Mouse (Mus musculus): ENCODE data around the gene Pmis2. TPM values are rescaled to one million over a fixed set of nuclear protein-coding genes. Genes with fewer than 3 reads are reported as not detected.

The Pmis2 gene
- polyA plus RNA-seq, 1 experiment from 2014 or later = not detected

DNA sequence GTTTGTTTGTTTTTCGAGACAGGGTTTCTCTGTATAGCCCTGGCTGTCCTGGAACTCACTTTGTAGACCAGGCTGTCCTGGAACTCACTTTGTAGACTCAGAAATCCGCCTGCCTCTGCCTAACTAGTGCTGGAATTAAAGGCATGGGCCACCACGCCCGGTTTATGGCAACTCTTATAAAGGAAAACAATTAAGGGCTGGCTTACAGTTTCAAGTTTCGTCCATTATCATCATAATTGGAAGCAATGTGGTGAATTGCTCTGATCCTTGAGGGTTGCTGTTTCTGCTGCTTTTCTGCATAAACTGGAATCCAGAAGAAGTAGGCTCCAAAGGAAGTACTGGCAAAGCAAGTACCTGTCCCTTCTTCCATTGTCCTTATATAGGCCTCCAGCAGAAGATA lies 44.8 kb downstream of the Pmis2 start:
- Histone ChIP-seq H3K4me3 (no peak overlapping the region), H3K9me3 (no peaks in the 10 kb centered on the region), H3K27me3 (peaks cover 34% of the 10 kb centered on the region), H3K27ac (no peak overlapping the region), H3K4me1 (replicated peaks) (peaks cover 14% of the 10 kb centered on the region), H3K36me3 (peaks cover 28% of the 10 kb centered on the region), H3K9ac (no peak overlapping the region), H3K4me2 (peak overlapping the region; percentile 86)
- no peak for ATAC-seq (ENCODE audit: low FRiP score)
- 86% methylated on average over 5 of the region's 5 CpGs for WGBS

DNA sequence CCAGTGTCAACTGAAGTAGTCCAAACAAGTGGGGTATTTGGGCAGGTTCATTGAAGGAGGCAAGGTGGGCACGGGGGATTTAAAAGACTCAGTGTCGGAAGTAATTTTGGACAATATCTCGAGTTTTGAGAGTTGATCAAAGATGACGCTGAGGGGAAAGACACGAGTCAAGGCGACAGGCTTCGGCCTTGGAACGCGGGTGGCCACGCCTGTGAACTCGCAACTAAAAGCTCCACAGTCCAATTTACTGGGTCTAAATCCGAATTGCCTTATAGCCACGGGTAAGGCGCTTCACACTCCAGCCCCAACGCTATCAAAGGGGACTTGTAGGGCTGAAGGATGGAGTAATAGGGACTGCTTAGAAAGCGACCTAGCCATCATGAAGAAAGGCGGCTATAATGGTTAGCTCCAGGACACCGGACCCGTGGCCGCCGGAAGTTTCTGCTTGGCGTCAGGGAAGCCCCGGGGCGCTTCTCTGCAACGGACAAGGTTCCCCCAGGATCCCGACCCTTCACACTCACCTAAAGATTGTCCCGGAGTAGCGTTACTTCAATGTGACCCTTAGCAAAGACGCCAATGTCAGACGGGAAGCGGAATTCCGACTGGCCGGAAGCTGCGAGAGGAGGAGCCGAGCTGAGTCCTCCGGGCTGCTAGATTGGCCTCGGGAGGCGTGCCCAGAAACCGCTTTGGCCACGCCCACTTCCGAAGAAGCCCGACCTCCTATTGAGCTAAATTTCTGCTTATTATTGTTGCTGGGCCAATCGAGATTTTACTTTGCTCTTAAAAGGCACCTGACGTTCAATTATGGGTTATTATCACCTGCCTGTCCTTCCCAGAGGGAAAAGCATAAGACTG lies 45.6 kb downstream of the Pmis2 start, which contains the start of gene Cox6b1:
Gene Cox6b1 (minus strand): TSS at position 622 of the 855 bp plus-strand sequence.
- peak within 1 kb of the TSS; percentile 85 for H3K9ac ChIP-seq
- H3K4me3 ChIP-seq = peak within 1 kb of the TSS; percentile 85
- peak within 1 kb of the TSS; percentile 69 for H3K27ac ChIP-seq
- peaks cover 25% of the 10 kb centered on the region for H3K27me3 ChIP-seq
- peak within 1 kb of the TSS; percentile 86 for H3K4me2 ChIP-seq
- peaks cover 14% of the 10 kb centered on the region for H3K4me1 ChIP-seq (replicated peaks)
- peak; percentile 93 for ATAC-seq (ENCODE audit: low FRiP score)
- H3K36me3 ChIP-seq = peaks cover 33% of the 10 kb centered on the region
- 2% methylated on average over 44 of the region's 44 CpGs for WGBS
- H3K9me3 ChIP-seq = no peaks in the 10 kb centered on the region

Other genes with a start within 250 kb of the Pmis2 start
- gene Nfkbid, start 249.9 kb downstream of the Pmis2 start, polyA plus RNA-seq (2015; fragmentation: Nextera tagmentation; extraction: Ambion mirVana) = 2.0 TPM in 2 replicates
- 583 and 599 TPM in 2 replicates for gene Aplp1, start 226.1 kb downstream of the Pmis2 start, polyA plus RNA-seq (2015; fragmentation: Nextera tagmentation; extraction: Ambion mirVana)
- 6.6 and 10.0 TPM in 2 replicates for gene Kirrel2, start 213.9 kb downstream of the Pmis2 start, polyA plus RNA-seq (2015; fragmentation: Nextera tagmentation; extraction: Ambion mirVana)
- 0.94 and 1.8 TPM in 2 replicates for gene Nphs1, start 213.3 kb downstream of the Pmis2 start, polyA plus RNA-seq (2015; fragmentation: Nextera tagmentation; extraction: Ambion mirVana)
- gene Prodh2, start 178.0 kb downstream of the Pmis2 start, polyA plus RNA-seq (2015; fragmentation: Nextera tagmentation; extraction: Ambion mirVana) = not detected in 2 replicates
- 103 and 111 TPM in 2 replicates for gene Arhgap33, start 136.5 kb downstream of the Pmis2 start, polyA plus RNA-seq (2015; fragmentation: Nextera tagmentation; extraction: Ambion mirVana)
- 7.8 and 7.9 TPM in 2 replicates for gene Hspb6, start 119.4 kb downstream of the Pmis2 start, polyA plus RNA-seq (2015; fragmentation: Nextera tagmentation; extraction: Ambion mirVana)
- 8.1 and 8.4 TPM in 2 replicates for gene Proser3, start 119.3 kb downstream of the Pmis2 start, polyA plus RNA-seq (2015; fragmentation: Nextera tagmentation; extraction: Ambion mirVana)
- 51.7 and 57.9 TPM in 2 replicates for gene Lin37, start 111.8 kb downstream of the Pmis2 start, polyA plus RNA-seq (2015; fragmentation: Nextera tagmentation; extraction: Ambion mirVana)
- gene U2af1l4, start 108.3 kb downstream of the Pmis2 start, polyA plus RNA-seq (2015; fragmentation: Nextera tagmentation; extraction: Ambion mirVana) = 98.9 and 105 TPM in 2 replicates
- gene Gm49396, start 108.3 kb downstream of the Pmis2 start, polyA plus RNA-seq (2015; fragmentation: Nextera tagmentation; extraction: Ambion mirVana) = 15.4 and 19.8 TPM in 2 replicates
- gene Psenen, start 108.0 kb downstream of the Pmis2 start, polyA plus RNA-seq (2015; fragmentation: Nextera tagmentation; extraction: Ambion mirVana) = 134 and 139 TPM in 2 replicates
- gene Igflr1, start 106.2 kb downstream of the Pmis2 start, polyA plus RNA-seq (2015; fragmentation: Nextera tagmentation; extraction: Ambion mirVana) = 5.3 and 6.1 TPM in 2 replicates
- 10.7 and 11.3 TPM in 2 replicates for gene Kmt2b, start 82.9 kb downstream of the Pmis2 start, polyA plus RNA-seq (2015; fragmentation: Nextera tagmentation; extraction: Ambion mirVana)
- 0.21 and 0.25 TPM in 2 replicates for gene Zbtb32, start 72.7 kb downstream of the Pmis2 start, polyA plus RNA-seq (2015; fragmentation: Nextera tagmentation; extraction: Ambion mirVana)
- gene Upk1a, start 58.8 kb downstream of the Pmis2 start, polyA plus RNA-seq (2015; fragmentation: Nextera tagmentation; extraction: Ambion mirVana) = 0.49 and 0.63 TPM in 2 replicates
- 1,107 TPM in 2 replicates for gene Cox6b1, start 45.5 kb downstream of the Pmis2 start, polyA plus RNA-seq (2015; fragmentation: Nextera tagmentation; extraction: Ambion mirVana)
- not detected in 2 replicates for gene Etv2, start 35.8 kb downstream of the Pmis2 start, polyA plus RNA-seq (2015; fragmentation: Nextera tagmentation; extraction: Ambion mirVana)
- 137 and 140 TPM in 2 replicates for gene Rbm42, start 21.3 kb downstream of the Pmis2 start, polyA plus RNA-seq (2015; fragmentation: Nextera tagmentation; extraction: Ambion mirVana)
- 23.2 and 27.1 TPM in 2 replicates for gene Haus5, start 6.6 kb downstream of the Pmis2 start, polyA plus RNA-seq (2015; fragmentation: Nextera tagmentation; extraction: Ambion mirVana)
- not detected in 2 replicates for gene 2200002J24Rik, start 27.3 kb upstream of the Pmis2 start, polyA plus RNA-seq (2015; fragmentation: Nextera tagmentation; extraction: Ambion mirVana)
- gene Atp4a, start 40.6 kb upstream of the Pmis2 start, polyA plus RNA-seq (2015; fragmentation: Nextera tagmentation; extraction: Ambion mirVana) = 1.2 and 1.6 TPM in 2 replicates
- 232 and 243 TPM in 2 replicates for gene Tmem147, start 57.9 kb upstream of the Pmis2 start, polyA plus RNA-seq (2015; fragmentation: Nextera tagmentation; extraction: Ambion mirVana)
- gene Gapdhs, start 72.1 kb upstream of the Pmis2 start, polyA plus RNA-seq (2015; fragmentation: Nextera tagmentation; extraction: Ambion mirVana) = 1.3 and 1.7 TPM in 2 replicates
- 1.3 and 1.7 TPM in 2 replicates for gene Sbsn, start 79.9 kb upstream of the Pmis2 start, polyA plus RNA-seq (2015; fragmentation: Nextera tagmentation; extraction: Ambion mirVana)
- 0.52 and 0.70 TPM in 2 replicates for gene Dmkn, start 92.2 kb upstream of the Pmis2 start, polyA plus RNA-seq (2015; fragmentation: Nextera tagmentation; extraction: Ambion mirVana)
- gene Krtdap, start 116.3 kb upstream of the Pmis2 start, polyA plus RNA-seq (2015; fragmentation: Nextera tagmentation; extraction: Ambion mirVana) = 1.1 TPM in 1 of 2 replicates, not detected in the other
- gene Ffar2, start 152.2 kb upstream of the Pmis2 start, polyA plus RNA-seq (2015; fragmentation: Nextera tagmentation; extraction: Ambion mirVana) = 0.22 TPM in 1 of 2 replicates, not detected in the other
- gene Ffar3, start 184.6 kb upstream of the Pmis2 start, polyA plus RNA-seq (2015; fragmentation: Nextera tagmentation; extraction: Ambion mirVana) = 0.13 TPM in 1 of 2 replicates, not detected in the other
- not detected in 2 replicates for gene Ffar1, start 190.0 kb upstream of the Pmis2 start, polyA plus RNA-seq (2015; fragmentation: Nextera tagmentation; extraction: Ambion mirVana)
- not detected in 2 replicates for gene Cd22, start 208.7 kb upstream of the Pmis2 start, polyA plus RNA-seq (2015; fragmentation: Nextera tagmentation; extraction: Ambion mirVana)
- gene Mag, start 243.3 kb upstream of the Pmis2 start, polyA plus RNA-seq (2015; fragmentation: Nextera tagmentation; extraction: Ambion mirVana) = 1.7 and 1.9 TPM in 2 replicates

Data from hindbrain, embryonic 13.5 days (tissue).